Mouse (Mus musculus): Measurements from ENCODE around the gene Sdf4. TPM values are rescaled to one million over a fixed set of nuclear protein-coding genes. Genes with fewer than 3 reads are reported as not detected.

Sdf4 gene
- polyA plus RNA-seq (2014; fragmentation: Illumina TruSeq; extraction: RNeasy Lipid Tissue Mini Kit (QIAGEN cat#74804); ENCODE audit: low read depth, low replicate concordance), result 205 TPM

GRCm38 (mm10) chr4:155992241-155992905, at the start of gene Sdf4, which contains the start of gene B3galt6:
Gene Sdf4 (plus strand): TSS chr4:155992872.
Gene B3galt6 (minus strand): TSS chr4:155992649.

DNA sequence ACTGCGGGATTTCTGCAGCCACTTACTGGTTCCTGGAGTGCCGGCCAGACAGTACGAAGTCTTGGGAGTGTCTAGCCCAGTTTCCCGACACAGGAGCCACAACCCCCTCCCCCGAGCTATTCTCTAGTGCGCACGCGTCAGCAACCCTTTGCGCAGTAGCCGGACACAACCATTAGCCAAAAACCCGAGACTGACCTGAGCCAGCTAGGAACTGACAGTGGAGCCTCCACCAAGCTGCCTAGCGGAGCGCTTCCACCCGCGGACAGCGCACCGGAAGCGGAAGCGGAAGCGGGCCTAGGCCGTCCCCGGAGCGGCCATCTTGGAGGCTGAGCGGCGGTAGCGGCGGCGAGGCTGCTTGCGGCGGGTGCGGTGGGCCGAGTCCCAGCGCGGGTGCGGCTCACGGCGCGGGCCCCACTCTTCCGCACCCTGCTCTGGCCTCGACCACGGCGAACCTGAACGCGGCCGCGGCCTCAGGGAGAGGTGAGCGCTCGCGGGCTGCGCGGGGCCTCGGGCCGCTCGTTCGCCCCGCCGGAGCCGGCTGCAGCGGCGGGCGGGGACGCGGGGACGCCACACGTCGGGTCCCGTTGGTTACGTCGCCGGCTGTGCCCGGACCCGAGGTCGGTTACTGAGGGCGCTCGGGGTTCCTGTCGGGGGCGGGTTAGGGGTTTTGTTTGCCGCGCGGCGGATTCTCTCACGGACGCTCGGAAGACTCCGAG, 49.0 kb upstream of the Sdf4 start, which contains the start of gene Ube2j2:
TSS of gene Ube2j2 (plus strand) at position 298 of the 716 bp plus-strand sequence.

DNA sequence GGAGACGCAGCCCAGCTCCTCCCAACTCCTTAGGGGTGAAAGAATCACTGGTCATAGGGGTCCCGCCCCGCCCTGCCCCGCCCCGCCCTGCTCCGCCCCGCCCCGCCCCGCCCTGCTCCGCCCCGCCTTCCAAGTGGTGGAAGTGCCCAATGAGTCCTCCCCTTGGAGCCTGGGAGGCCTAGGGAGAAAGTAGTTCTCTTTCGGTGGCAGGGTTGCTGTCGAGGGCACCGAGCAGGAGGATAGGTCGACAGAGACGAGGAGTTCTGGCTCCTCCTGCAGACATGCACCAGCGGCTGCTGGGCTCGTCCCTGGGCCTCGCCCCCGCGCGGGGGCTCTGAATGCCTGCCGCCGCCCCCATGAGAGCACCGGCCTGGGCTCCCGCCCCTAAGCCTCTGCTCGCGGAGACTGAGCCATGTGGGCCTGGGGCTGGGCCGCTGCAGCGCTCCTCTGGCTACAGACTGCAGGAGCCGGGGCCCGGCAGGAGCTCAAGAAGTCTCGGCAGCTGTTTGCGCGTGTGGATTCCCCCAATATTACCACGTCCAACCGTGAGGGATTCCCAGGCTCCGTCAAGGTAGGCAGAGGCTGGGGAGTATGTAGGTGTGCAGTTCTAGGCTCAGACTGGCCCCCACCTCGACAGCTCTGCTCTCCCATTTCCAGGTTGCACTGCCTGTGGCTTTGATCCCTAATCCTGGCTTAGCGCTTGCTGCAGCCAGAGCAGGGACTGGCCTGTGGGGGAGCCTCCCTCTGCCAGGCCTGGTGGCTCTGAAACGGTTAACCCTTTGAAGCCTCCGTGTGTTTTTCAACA, 30.3 kb upstream of the Sdf4 start, which contains the start of gene C1qtnf12:
TSS of gene C1qtnf12 (plus strand) at position 152 of the 805 bp plus-strand sequence.

GRCm38 (mm10) chr4:156013637-156014036, 21.0 kb downstream of the Sdf4 start, which contains the start of gene Tnfrsf4:
Gene Tnfrsf4 (plus strand): TSS chr4:156013843.

DNA sequence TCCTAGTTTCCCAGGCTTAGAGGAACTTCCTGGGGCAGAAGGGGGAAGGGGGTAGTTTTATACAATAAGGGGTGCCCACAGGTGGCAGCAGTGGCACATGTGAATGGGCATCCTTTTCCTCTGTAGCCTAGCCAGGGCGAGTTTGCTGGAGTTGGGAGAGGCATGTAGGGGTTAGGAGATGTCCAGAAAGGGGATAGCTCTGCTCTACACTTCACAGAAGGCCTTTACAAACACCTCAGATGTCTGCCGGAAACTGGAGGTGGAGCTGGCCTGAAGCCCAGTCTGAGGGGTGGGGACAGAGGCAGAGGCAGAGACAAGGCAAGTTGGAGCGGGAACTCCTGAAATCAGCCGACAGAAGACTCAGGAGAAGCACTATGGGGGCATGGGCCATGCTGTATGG, 33.3 kb downstream of the Sdf4 start, which contains the start of gene Tnfrsf18:
TSS of gene Tnfrsf18 (plus strand) at position 152 of the 400 bp plus-strand sequence.

GRCm38 (mm10) chr4:156059261-156059660, 66.6 kb downstream of the Sdf4 start, which contains the start of gene Ttll10:
Gene Ttll10 (minus strand): TSS chr4:156059414.

Other genes with a start within 250 kb of the Sdf4 start
- 6.4 TPM for gene Atad3a, start 231.8 kb upstream of the Sdf4 start, polyA plus RNA-seq (2014; fragmentation: Illumina TruSeq; extraction: RNeasy Lipid Tissue Mini Kit (QIAGEN cat#74804); ENCODE audit: low read depth, low replicate concordance)
- 0.52 TPM for gene Vwa1, start 218.2 kb upstream of the Sdf4 start, polyA plus RNA-seq (2014; fragmentation: Illumina TruSeq; extraction: RNeasy Lipid Tissue Mini Kit (QIAGEN cat#74804); ENCODE audit: low read depth, low replicate concordance)
- gene Tmem88b, start 207.0 kb upstream of the Sdf4 start, polyA plus RNA-seq (2014; fragmentation: Illumina TruSeq; extraction: RNeasy Lipid Tissue Mini Kit (QIAGEN cat#74804); ENCODE audit: low read depth, low replicate concordance), result 0.70 TPM
- not detected for gene Ankrd65, start 202.4 kb upstream of the Sdf4 start, polyA plus RNA-seq (2014; fragmentation: Illumina TruSeq; extraction: RNeasy Lipid Tissue Mini Kit (QIAGEN cat#74804); ENCODE audit: low read depth, low replicate concordance)
- gene Mrpl20, start 190.0 kb upstream of the Sdf4 start, polyA plus RNA-seq (2014; fragmentation: Illumina TruSeq; extraction: RNeasy Lipid Tissue Mini Kit (QIAGEN cat#74804); ENCODE audit: low read depth, low replicate concordance), result 89.5 TPM
- 83.8 TPM for gene Ccnl2, start 180.4 kb upstream of the Sdf4 start, polyA plus RNA-seq (2014; fragmentation: Illumina TruSeq; extraction: RNeasy Lipid Tissue Mini Kit (QIAGEN cat#74804); ENCODE audit: low read depth, low replicate concordance)
- gene Aurkaip1, start 161.6 kb upstream of the Sdf4 start, polyA plus RNA-seq (2014; fragmentation: Illumina TruSeq; extraction: RNeasy Lipid Tissue Mini Kit (QIAGEN cat#74804); ENCODE audit: low read depth, low replicate concordance), result 6.2 TPM
- 58.8 TPM for gene Mxra8, start 153.2 kb upstream of the Sdf4 start, polyA plus RNA-seq (2014; fragmentation: Illumina TruSeq; extraction: RNeasy Lipid Tissue Mini Kit (QIAGEN cat#74804); ENCODE audit: low read depth, low replicate concordance)
- gene Dvl1, start 145.5 kb upstream of the Sdf4 start, polyA plus RNA-seq (2014; fragmentation: Illumina TruSeq; extraction: RNeasy Lipid Tissue Mini Kit (QIAGEN cat#74804); ENCODE audit: low read depth, low replicate concordance), result 2.0 TPM
- not detected for gene Tas1r3, start 129.5 kb upstream of the Sdf4 start, polyA plus RNA-seq (2014; fragmentation: Illumina TruSeq; extraction: RNeasy Lipid Tissue Mini Kit (QIAGEN cat#74804); ENCODE audit: low read depth, low replicate concordance)
- 5.8 TPM for gene Cptp, start 123.4 kb upstream of the Sdf4 start, polyA plus RNA-seq (2014; fragmentation: Illumina TruSeq; extraction: RNeasy Lipid Tissue Mini Kit (QIAGEN cat#74804); ENCODE audit: low read depth, low replicate concordance)
- gene Ints11, start 123.3 kb upstream of the Sdf4 start, polyA plus RNA-seq (2014; fragmentation: Illumina TruSeq; extraction: RNeasy Lipid Tissue Mini Kit (QIAGEN cat#74804); ENCODE audit: low read depth, low replicate concordance), result 3.3 TPM
- gene Pusl1, start 101.1 kb upstream of the Sdf4 start, polyA plus RNA-seq (2014; fragmentation: Illumina TruSeq; extraction: RNeasy Lipid Tissue Mini Kit (QIAGEN cat#74804); ENCODE audit: low read depth, low replicate concordance), result 1.8 TPM
- gene Acap3, start 101.0 kb upstream of the Sdf4 start, polyA plus RNA-seq (2014; fragmentation: Illumina TruSeq; extraction: RNeasy Lipid Tissue Mini Kit (QIAGEN cat#74804); ENCODE audit: low read depth, low replicate concordance), result 0.82 TPM
- 81.4 TPM for gene Ube2j2, start 49.0 kb upstream of the Sdf4 start, polyA plus RNA-seq (2014; fragmentation: Illumina TruSeq; extraction: RNeasy Lipid Tissue Mini Kit (QIAGEN cat#74804); ENCODE audit: low read depth, low replicate concordance)
- 8.2 TPM for gene C1qtnf12, start 30.6 kb upstream of the Sdf4 start, polyA plus RNA-seq (2014; fragmentation: Illumina TruSeq; extraction: RNeasy Lipid Tissue Mini Kit (QIAGEN cat#74804); ENCODE audit: low read depth, low replicate concordance)
- 7.2 TPM for gene B3galt6, start 223 bp upstream of the Sdf4 start, polyA plus RNA-seq (2014; fragmentation: Illumina TruSeq; extraction: RNeasy Lipid Tissue Mini Kit (QIAGEN cat#74804); ENCODE audit: low read depth, low replicate concordance)
- gene Tnfrsf4, start 21.0 kb downstream of the Sdf4 start, polyA plus RNA-seq (2014; fragmentation: Illumina TruSeq; extraction: RNeasy Lipid Tissue Mini Kit (QIAGEN cat#74804); ENCODE audit: low read depth, low replicate concordance), result not detected
- not detected for gene Tnfrsf18, start 33.3 kb downstream of the Sdf4 start, polyA plus RNA-seq (2014; fragmentation: Illumina TruSeq; extraction: RNeasy Lipid Tissue Mini Kit (QIAGEN cat#74804); ENCODE audit: low read depth, low replicate concordance)
- not detected for gene Ttll10, start 66.5 kb downstream of the Sdf4 start, polyA plus RNA-seq (2014; fragmentation: Illumina TruSeq; extraction: RNeasy Lipid Tissue Mini Kit (QIAGEN cat#74804); ENCODE audit: low read depth, low replicate concordance)
- 2.3 TPM for gene 9430015G10Rik, start 117.1 kb downstream of the Sdf4 start, polyA plus RNA-seq (2014; fragmentation: Illumina TruSeq; extraction: RNeasy Lipid Tissue Mini Kit (QIAGEN cat#74804); ENCODE audit: low read depth, low replicate concordance)
- gene Rnf223, start 137.6 kb downstream of the Sdf4 start, polyA plus RNA-seq (2014; fragmentation: Illumina TruSeq; extraction: RNeasy Lipid Tissue Mini Kit (QIAGEN cat#74804); ENCODE audit: low read depth, low replicate concordance), result not detected
- 7.5 TPM for gene Agrn, start 204.6 kb downstream of the Sdf4 start, polyA plus RNA-seq (2014; fragmentation: Illumina TruSeq; extraction: RNeasy Lipid Tissue Mini Kit (QIAGEN cat#74804); ENCODE audit: low read depth, low replicate concordance)
- not detected for gene Isg15, start 207.9 kb downstream of the Sdf4 start, polyA plus RNA-seq (2014; fragmentation: Illumina TruSeq; extraction: RNeasy Lipid Tissue Mini Kit (QIAGEN cat#74804); ENCODE audit: low read depth, low replicate concordance)
- gene AW011738, start 210.4 kb downstream of the Sdf4 start, polyA plus RNA-seq (2014; fragmentation: Illumina TruSeq; extraction: RNeasy Lipid Tissue Mini Kit (QIAGEN cat#74804); ENCODE audit: low read depth, low replicate concordance), result 0.41 TPM
- gene Perm1, start 223.0 kb downstream of the Sdf4 start, polyA plus RNA-seq (2014; fragmentation: Illumina TruSeq; extraction: RNeasy Lipid Tissue Mini Kit (QIAGEN cat#74804); ENCODE audit: low read depth, low replicate concordance), result 1.1 TPM
- gene Plekhn1, start 242.0 kb downstream of the Sdf4 start, polyA plus RNA-seq (2014; fragmentation: Illumina TruSeq; extraction: RNeasy Lipid Tissue Mini Kit (QIAGEN cat#74804); ENCODE audit: low read depth, low replicate concordance), result 1.8 TPM
- 6.1 TPM for gene Noc2l, start 243.1 kb downstream of the Sdf4 start, polyA plus RNA-seq (2014; fragmentation: Illumina TruSeq; extraction: RNeasy Lipid Tissue Mini Kit (QIAGEN cat#74804); ENCODE audit: low read depth, low replicate concordance)